Mouse (Mus musculus): ENCODE data around the gene Vat1. TPM values are rescaled to one million over a fixed set of nuclear protein-coding genes. Genes with fewer than 3 reads are reported as not detected.

The Vat1 gene
- 200 and 226 TPM in 2 replicates for polyA plus RNA-seq (2012)

GRCm38 (mm10) chr11:101465869-101466551 lies at the start of gene Vat1:
Vat1 (minus strand) TSS chr11:101466230.

GRCm38 (mm10) chr11:101464211-101465100 lies 1.6 kb downstream of the Vat1 start, which contains the start of gene Rnd2:
Rnd2 (plus strand) TSS chr11:101464999.

GRCm38 (mm10) chr11:101448274-101448746 lies 17.7 kb downstream of the Vat1 start, which contains the start of gene Ifi35:
Ifi35 (plus strand) TSS chr11:101448407.

GRCm38 (mm10) chr11:101442127-101442693 lies 23.8 kb downstream of the Vat1 start, which contains the start of gene Rpl27:
Rpl27 (plus strand) TSS chr11:101442298.

GRCm38 (mm10) chr11:101424925-101425813 lies 40.9 kb downstream of the Vat1 start, which contains the start of the genes Rundc1 and Ptges3l:
Rundc1 (plus strand) TSS chr11:101425085.
Ptges3l (minus strand) TSS chr11:101425333.

GRCm38 (mm10) chr11:101424105-101424851 lies 41.8 kb downstream of the Vat1 start, which contains the start of gene Gm27029:
Gm27029 (minus strand) TSS chr11:101424796.

GRCm38 (mm10) chr11:101417101-101417855 lies 48.8 kb downstream of the Vat1 start, which contains the start of gene Aarsd1:
Aarsd1 (minus strand) TSS chr11:101417615.

Other genes starting within 250 kb of the Vat1 start
- gene Ezh1, start 239.8 kb downstream of the Vat1 start, polyA plus RNA-seq (2012): 4.0 and 4.4 TPM in 2 replicates
- gene Ramp2, start 220.2 kb downstream of the Vat1 start, polyA plus RNA-seq (2012): 0.44 TPM in 1 of 2 replicates, not detected in the other
- gene Vps25, start 212.5 kb downstream of the Vat1 start, polyA plus RNA-seq (2012): 95.7 and 108 TPM in 2 replicates
- 0.48 and 1.5 TPM in 2 replicates for gene Wnk4, start 205.7 kb downstream of the Vat1 start, polyA plus RNA-seq (2012)
- 0.18 and 0.28 TPM in 2 replicates for gene Cntd1, start 187.2 kb downstream of the Vat1 start, polyA plus RNA-seq (2012)
- gene Coa3, start 187.1 kb downstream of the Vat1 start, polyA plus RNA-seq (2012): 27.4 and 27.5 TPM in 2 replicates
- 116 and 157 TPM in 2 replicates for gene Becn1, start 163.9 kb downstream of the Vat1 start, polyA plus RNA-seq (2012)
- gene Psme3, start 150.0 kb downstream of the Vat1 start, polyA plus RNA-seq (2012): 57.6 and 67.2 TPM in 2 replicates
- gene Aoc2, start 141.2 kb downstream of the Vat1 start, polyA plus RNA-seq (2012): 3.4 and 5.3 TPM in 2 replicates
- 0.09 TPM in 1 of 2 replicates, not detected in the other for gene Aoc3, start 135.6 kb downstream of the Vat1 start, polyA plus RNA-seq (2012)
- gene G6pc, start 98.7 kb downstream of the Vat1 start, polyA plus RNA-seq (2012): not detected in 2 replicates
- gene Aarsd1, start 48.6 kb downstream of the Vat1 start, polyA plus RNA-seq (2012): 67.2 and 86.7 TPM in 2 replicates
- 1.2 and 1.4 TPM in 2 replicates for gene Gm27029, start 41.4 kb downstream of the Vat1 start, polyA plus RNA-seq (2012)
- 5.6 and 7.3 TPM in 2 replicates for gene Rundc1, start 41.1 kb downstream of the Vat1 start, polyA plus RNA-seq (2012)
- gene Ptges3l, start 40.9 kb downstream of the Vat1 start, polyA plus RNA-seq (2012): 0.53 and 1.1 TPM in 2 replicates
- gene Rpl27, start 23.9 kb downstream of the Vat1 start, polyA plus RNA-seq (2012): 714 and 821 TPM in 2 replicates
- gene Ifi35, start 17.8 kb downstream of the Vat1 start, polyA plus RNA-seq (2012): 20.0 and 23.7 TPM in 2 replicates
- 7.8 and 12.1 TPM in 2 replicates for gene Rnd2, start 1.2 kb downstream of the Vat1 start, polyA plus RNA-seq (2012)
- 7.4 and 9.3 TPM in 2 replicates for gene Brca1, start 85.7 kb upstream of the Vat1 start, polyA plus RNA-seq (2012)
- gene Nbr1, start 85.9 kb upstream of the Vat1 start, polyA plus RNA-seq (2012): 43.7 and 46.7 TPM in 2 replicates
- 1.6 and 2.5 TPM in 2 replicates for gene Tmem106a, start 116.0 kb upstream of the Vat1 start, polyA plus RNA-seq (2012)
- not detected in 2 replicates for gene Gm11634, start 133.0 kb upstream of the Vat1 start, polyA plus RNA-seq (2012)
- 3.7 and 8.7 TPM in 2 replicates for gene Rdm1, start 161.0 kb upstream of the Vat1 start, polyA plus RNA-seq (2012)
- gene Arl4d, start 199.3 kb upstream of the Vat1 start, polyA plus RNA-seq (2012): 3.3 and 4.0 TPM in 2 replicates

Measured in megakaryocyte-erythroid progenitor cell, adult 5 weeks (primary cell).